Mouse (Mus musculus): ENCODE measurements around the gene Slc43a1. TPM values are rescaled to one million over a fixed set of nuclear protein-coding genes. Genes with fewer than 3 reads are reported as not detected.

Gene Slc43a1
- polyA plus RNA-seq, 1 experiment from 2014 or later: 2.4 TPM

- Histone ChIP-seq H3K36me3 (no peaks in the 10 kb centered on the region), H3K4me3 (no peak overlapping the region), H3K4me2 (no peak overlapping the region), H3K27me3 (peaks cover 48% of the 10 kb centered on the region), H3K4me1 (replicated peaks) (peaks cover 21% of the 10 kb centered on the region), H3K27ac (replicated peaks) (no peak overlapping the region), H3K9ac (no peak overlapping the region), H3K9me3 (no peaks in the 10 kb centered on the region)
- ATAC-seq (ENCODE audit: low FRiP score, low read depth): no peak
- WGBS: 65% methylated on average over 8 of the region's 8 CpGs
Observed at GRCm38 (mm10) chr2:84837107-84837506, 1.5 kb upstream of the Slc43a1 start.

- Histone ChIP-seq H3K9ac (no peak overlapping the region), H3K9me3 (no peaks in the 10 kb centered on the region), H3K4me2 (no peak overlapping the region), H3K36me3 (no peaks in the 10 kb centered on the region), H3K4me1 (replicated peaks) (peaks cover 21% of the 10 kb centered on the region), H3K27ac (replicated peaks) (no peak overlapping the region), H3K4me3 (no peak overlapping the region), H3K27me3 (peaks cover 48% of the 10 kb centered on the region)
- WGBS: 31% methylated on average over 9 of the region's 9 CpGs
- no peak for ATAC-seq (ENCODE audit: low FRiP score, low read depth)
Observed at GRCm38 (mm10) chr2:84837817-84838592, 645 bp upstream of the Slc43a1 start.

DNA sequence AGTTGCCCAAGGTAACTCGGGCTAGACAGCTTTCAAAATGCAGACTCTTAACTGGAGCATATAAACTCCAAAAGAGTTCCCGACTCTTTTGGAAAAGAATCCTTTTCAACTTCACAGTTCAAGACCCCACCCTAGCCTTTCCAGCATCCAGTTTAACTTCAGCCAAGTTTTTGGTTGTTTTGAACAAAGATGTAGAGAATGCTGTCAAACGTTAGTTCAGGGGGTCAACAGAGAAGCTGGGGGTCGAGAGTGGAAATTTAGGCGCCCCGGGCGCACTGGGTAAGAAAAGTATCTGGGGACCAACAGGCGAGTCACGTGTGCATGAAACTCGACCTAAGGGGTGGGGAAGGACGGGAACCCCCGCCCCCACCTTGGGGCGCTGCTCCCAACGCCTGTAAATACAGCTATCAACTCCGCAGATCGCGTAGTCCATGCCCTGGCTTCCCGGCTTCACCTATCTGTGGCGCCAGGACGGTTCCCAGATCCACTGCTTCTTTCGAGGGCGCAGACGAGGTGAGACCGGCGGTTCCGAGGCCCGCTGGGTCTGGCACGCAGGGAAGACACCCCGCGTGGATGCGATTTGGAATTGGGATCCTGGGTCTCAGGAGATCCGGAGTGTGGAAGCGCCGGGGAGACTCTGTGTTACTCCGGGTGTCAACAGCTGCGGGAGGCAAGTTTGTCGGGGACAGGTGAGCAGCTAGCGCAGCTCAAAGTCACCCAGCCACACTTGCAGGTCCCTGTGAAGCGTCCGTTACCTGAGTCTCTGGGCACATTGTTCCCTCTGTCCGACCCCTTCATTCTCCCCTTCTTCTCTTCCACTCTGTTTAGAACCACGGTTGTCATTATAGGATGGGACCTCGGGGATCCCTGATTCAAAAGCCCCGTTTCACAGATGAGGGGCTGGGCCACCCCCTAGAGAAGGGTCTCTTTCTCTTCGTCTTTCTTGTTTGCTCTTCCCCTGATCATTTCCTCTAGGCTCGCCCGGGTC, 637 bp downstream of the Slc43a1 start:
- Histone ChIP-seq H3K27me3 (peaks cover 48% of the 10 kb centered on the region), H3K36me3 (no peaks in the 10 kb centered on the region), H3K9ac (peak overlapping the region; percentile 53), H3K9me3 (no peaks in the 10 kb centered on the region), H3K4me2 (peak overlapping the region; percentile 100), H3K4me1 (replicated peaks) (peaks cover 21% of the 10 kb centered on the region), H3K27ac (replicated peaks) (no peak overlapping the region), H3K4me3 (peak overlapping the region; percentile 60)
- no peak; the same call in none of the 2 replicates for ATAC-seq (ENCODE audit: low FRiP score, low read depth)
- WGBS: under 1% methylated on average over 47 of the region's 47 CpGs

GRCm38 (mm10) chr2:84840016-84840747, 1.5 kb downstream of the Slc43a1 start:
- H3K9ac ChIP-seq: peak overlapping the region; percentile 53
- H3K9me3 ChIP-seq: no peaks in the 10 kb centered on the region
- ATAC-seq (ENCODE audit: low FRiP score, low read depth): peak; percentile 81
- WGBS: under 1% methylated on average over 54 of the region's 54 CpGs
- peaks cover 48% of the 10 kb centered on the region for H3K27me3 ChIP-seq
- H3K4me2 ChIP-seq: peak overlapping the region; percentile 100
- H3K4me3 ChIP-seq: peak overlapping the region; percentile 60
- H3K36me3 ChIP-seq: no peaks in the 10 kb centered on the region
- peaks cover 21% of the 10 kb centered on the region for H3K4me1 ChIP-seq (replicated peaks)
- 0 out of 2 replicates have a peak overlapping the region, but pooled peaks have one; percentile 30 for H3K27ac ChIP-seq (replicated peaks)

- Histone ChIP-seq H3K4me1 (replicated peaks) (peaks cover 21% of the 10 kb centered on the region), H3K9me3 (no peaks in the 10 kb centered on the region), H3K27ac (replicated peaks) (0 out of 2 replicates have a peak overlapping the region, but pooled peaks have one; percentile 30), H3K4me3 (peak overlapping the region; percentile 60), H3K9ac (peak overlapping the region; percentile 53), H3K27me3 (peaks cover 48% of the 10 kb centered on the region), H3K36me3 (no peaks in the 10 kb centered on the region), H3K4me2 (peak overlapping the region; percentile 100)
- WGBS: 10% methylated on average over 17 of the region's 17 CpGs
- ATAC-seq (ENCODE audit: low FRiP score, low read depth): peak; percentile 37
Observed at GRCm38 (mm10) chr2:84840748-84841563, 2.3 kb downstream of the Slc43a1 start.

- Histone ChIP-seq H3K27me3 (peaks cover 46% of the 10 kb centered on the region), H3K4me1 (replicated peaks) (peaks cover 21% of the 10 kb centered on the region), H3K4me2 (no peak overlapping the region), H3K9ac (no peak overlapping the region), H3K4me3 (no peak overlapping the region), H3K9me3 (no peaks in the 10 kb centered on the region), H3K27ac (replicated peaks) (no peak overlapping the region), H3K36me3 (no peaks in the 10 kb centered on the region)
- ATAC-seq (ENCODE audit: low FRiP score, low read depth): no peak
Observed at GRCm38 (mm10) chr2:84841905-84842304, 3.3 kb downstream of the Slc43a1 start.

GRCm38 (mm10) chr2:84843654-84844053, 5.0 kb downstream of the Slc43a1 start:
- H3K27me3 ChIP-seq: peaks cover 29% of the 10 kb centered on the region
- H3K27ac ChIP-seq (replicated peaks): no peak overlapping the region
- H3K4me1 ChIP-seq (replicated peaks): peaks cover 21% of the 10 kb centered on the region
- no peak overlapping the region for H3K9ac ChIP-seq
- no peak overlapping the region for H3K4me2 ChIP-seq
- H3K4me3 ChIP-seq: no peak overlapping the region
- no peaks in the 10 kb centered on the region for H3K9me3 ChIP-seq
- WGBS: 88% methylated on average over 6 of the region's 6 CpGs
- H3K36me3 ChIP-seq: no peaks in the 10 kb centered on the region
- ATAC-seq (ENCODE audit: low FRiP score, low read depth): no peak

DNA sequence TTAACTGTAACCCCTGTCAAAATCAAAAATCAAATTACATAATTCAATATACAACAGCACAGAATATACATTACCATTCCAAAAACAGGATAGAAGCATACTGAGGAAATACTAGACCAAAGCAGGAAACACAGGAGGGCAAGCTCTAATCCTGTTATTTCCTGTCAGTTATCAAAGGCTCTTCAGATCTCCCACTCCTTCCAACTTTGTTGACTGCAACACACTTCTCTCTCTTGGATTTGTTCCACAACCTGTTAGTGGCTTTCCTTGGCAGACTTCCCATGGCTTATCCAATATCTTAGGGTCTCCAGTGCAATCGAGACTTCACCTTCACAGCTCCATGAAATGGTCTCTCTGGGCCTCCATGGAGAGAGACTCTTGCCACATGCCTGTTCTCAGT, 6.6 kb downstream of the Slc43a1 start:
- H3K4me3 ChIP-seq: no peak overlapping the region
- peaks cover 14% of the 10 kb centered on the region for H3K27me3 ChIP-seq
- WGBS: 88% methylated on average over 1 of the region's 1 CpGs
- H3K27ac ChIP-seq (replicated peaks): no peak overlapping the region
- H3K4me2 ChIP-seq: no peak overlapping the region
- H3K9ac ChIP-seq: no peak overlapping the region
- ATAC-seq (ENCODE audit: low FRiP score, low read depth): no peak
- H3K4me1 ChIP-seq (replicated peaks): peaks cover 8% of the 10 kb centered on the region
- H3K36me3 ChIP-seq: no peaks in the 10 kb centered on the region
- no peaks in the 10 kb centered on the region for H3K9me3 ChIP-seq

GRCm38 (mm10) chr2:84850407-84851129, 11.9 kb downstream of the Slc43a1 start:
- peak; percentile 43; the same call in 1 of the 2 replicates for ATAC-seq (ENCODE audit: low FRiP score, low read depth)
- Histone ChIP-seq H3K9ac (no peak overlapping the region), H3K9me3 (no peaks in the 10 kb centered on the region), H3K4me1 (replicated peaks) (0 out of 2 replicates have a peak, but pooled peaks cover 4% of the 10 kb centered on the region), H3K4me3 (no peak overlapping the region), H3K27me3 (no peaks in the 10 kb centered on the region), H3K36me3 (no peaks in the 10 kb centered on the region), H3K27ac (replicated peaks) (no peak overlapping the region), H3K4me2 (peak overlapping the region; percentile 22; the same call in 1 of the 2 replicates)
- 73% methylated on average over 7 of the region's 7 CpGs for WGBS

- Histone ChIP-seq H3K27me3 (no peaks in the 10 kb centered on the region), H3K36me3 (no peaks in the 10 kb centered on the region), H3K4me2 (peak overlapping the region; percentile 22; the same call in 1 of the 2 replicates), H3K9me3 (no peaks in the 10 kb centered on the region), H3K9ac (no peak overlapping the region), H3K4me1 (replicated peaks) (0 out of 2 replicates have a peak, but pooled peaks cover 4% of the 10 kb centered on the region), H3K4me3 (no peak overlapping the region), H3K27ac (replicated peaks) (no peak overlapping the region)
- ATAC-seq (ENCODE audit: low FRiP score, low read depth): no peak
- WGBS: 36% methylated on average over 23 of the region's 23 CpGs
Observed at GRCm38 (mm10) chr2:84851130-84852040, 12.7 kb downstream of the Slc43a1 start.

Measured in hindbrain, embryonic 15.5 days (tissue).